Mouse (Mus musculus): Measurements from ENCODE around the gene Kdm7a.

Gene Kdm7a

GRCm38 (mm10) chr6:39206581-39207461 lies at the start of gene Kdm7a:
Gene Kdm7a, minus strand, starts transcription at chr6:39206789.
- peak; percentile 83 for ATAC-seq (ENCODE audit: insufficient number of reproducible peaks, low FRiP score, low TSS enrichment)

- no peak for ATAC-seq (ENCODE audit: insufficient number of reproducible peaks, low FRiP score, low TSS enrichment)
These were observed 48.7 kb upstream of the Kdm7a start for GRCm38 (mm10) chr6:39255271-39255670.

GRCm38 (mm10) chr6:39250055-39250454 lies 43.5 kb upstream of the Kdm7a start:
- no peak for ATAC-seq (ENCODE audit: insufficient number of reproducible peaks, low FRiP score, low TSS enrichment)

GRCm38 (mm10) chr6:39249176-39249770 lies 42.7 kb upstream of the Kdm7a start:
- no peak for ATAC-seq (ENCODE audit: insufficient number of reproducible peaks, low FRiP score, low TSS enrichment)

GRCm38 (mm10) chr6:39244066-39244465 lies 37.5 kb upstream of the Kdm7a start:
- no peak for ATAC-seq (ENCODE audit: insufficient number of reproducible peaks, low FRiP score, low TSS enrichment)

- no peak for ATAC-seq (ENCODE audit: insufficient number of reproducible peaks, low FRiP score, low TSS enrichment)
These were observed 36.9 kb upstream of the Kdm7a start for GRCm38 (mm10) chr6:39243511-39243961.

GRCm38 (mm10) chr6:39242718-39243471 lies 36.3 kb upstream of the Kdm7a start:
- peak; percentile 88 for ATAC-seq (ENCODE audit: insufficient number of reproducible peaks, low FRiP score, low TSS enrichment)

GRCm38 (mm10) chr6:39241421-39241891 lies 34.9 kb upstream of the Kdm7a start:
- ATAC-seq (ENCODE audit: insufficient number of reproducible peaks, low FRiP score, low TSS enrichment), result no peak

- ATAC-seq (ENCODE audit: insufficient number of reproducible peaks, low FRiP score, low TSS enrichment), result no peak
These were observed 34.4 kb upstream of the Kdm7a start for GRCm38 (mm10) chr6:39240956-39241355.

GRCm38 (mm10) chr6:39237887-39238286 lies 31.3 kb upstream of the Kdm7a start:
- no peak for ATAC-seq (ENCODE audit: insufficient number of reproducible peaks, low FRiP score, low TSS enrichment)

GRCm38 (mm10) chr6:39232617-39233016 lies 26.0 kb upstream of the Kdm7a start:
- ATAC-seq (ENCODE audit: insufficient number of reproducible peaks, low FRiP score, low TSS enrichment), result no peak

GRCm38 (mm10) chr6:39230664-39231063 lies 24.1 kb upstream of the Kdm7a start:
- no peak for ATAC-seq (ENCODE audit: insufficient number of reproducible peaks, low FRiP score, low TSS enrichment)

- peak; percentile 15; the same call in 1 of the 2 replicates for ATAC-seq (ENCODE audit: insufficient number of reproducible peaks, low FRiP score, low TSS enrichment)
These were observed 20.0 kb upstream of the Kdm7a start for GRCm38 (mm10) chr6:39226610-39226955.

- peak; percentile 36 for ATAC-seq (ENCODE audit: insufficient number of reproducible peaks, low FRiP score, low TSS enrichment)
These were observed 19.5 kb upstream of the Kdm7a start for GRCm38 (mm10) chr6:39225876-39226609.

GRCm38 (mm10) chr6:39223328-39223885 lies 16.8 kb upstream of the Kdm7a start:
- no peak for ATAC-seq (ENCODE audit: insufficient number of reproducible peaks, low FRiP score, low TSS enrichment)

GRCm38 (mm10) chr6:39222487-39222886 lies 15.9 kb upstream of the Kdm7a start:
- no peak for ATAC-seq (ENCODE audit: insufficient number of reproducible peaks, low FRiP score, low TSS enrichment)

- no peak for ATAC-seq (ENCODE audit: insufficient number of reproducible peaks, low FRiP score, low TSS enrichment)
These were observed 11.4 kb upstream of the Kdm7a start for GRCm38 (mm10) chr6:39217961-39218360.

- ATAC-seq (ENCODE audit: insufficient number of reproducible peaks, low FRiP score, low TSS enrichment), result no peak
These were observed 10.5 kb upstream of the Kdm7a start for GRCm38 (mm10) chr6:39217138-39217537.

GRCm38 (mm10) chr6:39214949-39215606 lies 8.5 kb upstream of the Kdm7a start:
- ATAC-seq (ENCODE audit: insufficient number of reproducible peaks, low FRiP score, low TSS enrichment), result no peak

All from cerebellum, adult (tissue).